8 mouse cellular contexts compared by ENCODE assay signal in the genomic region with DNA sequence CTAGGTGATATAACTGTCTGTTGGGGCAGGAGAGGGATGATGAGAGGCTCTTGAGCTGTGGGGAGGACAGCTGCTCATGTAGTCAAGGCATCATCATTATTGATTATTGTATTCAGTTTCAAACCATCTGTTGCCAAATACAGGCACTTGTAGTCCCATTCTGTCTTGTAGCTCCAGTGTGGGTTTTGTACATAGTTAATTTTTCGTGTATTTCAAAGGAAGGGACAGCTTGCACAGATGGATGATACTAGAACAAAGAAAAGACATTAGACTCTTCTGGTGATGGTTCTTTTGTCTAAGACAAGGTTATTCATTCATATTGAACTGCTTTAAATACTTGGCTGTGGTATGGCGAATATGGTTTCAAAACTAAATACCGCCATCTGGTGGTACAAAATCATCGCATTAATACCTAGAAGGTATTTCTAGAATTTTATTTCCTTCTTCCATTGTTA.
A peak's percentile ranks its signal among the peaks of the same experiment; 100 is the strongest.
DNase-seq lines count a peak whose midpoint lies in the region; ATAC-seq lines count a peak whose summit lies in the region.
"Had no signal": no experiment of that assay in that cellular context is flagged by ENCODE, and none has a peak within 500 bp of the region (broad histone marks: within the 10 kb centered on the region; RNA-seq: fewer than 3 reads in every experiment).

No protein-coding gene starts in this region.

- WGBS in kidney, embryonic 15.5 days = 45% methylated on average over 4 of the region's 4 CpGs

- no peak overlapping the region for H3K27ac ChIP-seq in kidney, embryonic 15.5 days
- H3K27ac ChIP-seq: liver, embryonic 13.5 days had no signal

- ATAC-seq in kidney, embryonic 15.5 days (replicated peaks; ENCODE audit: low FRiP score) = no peak

- H3K36me3 ChIP-seq in kidney, embryonic 15.5 days = no peaks in the 10 kb centered on the region
- H3K36me3 ChIP-seq: liver, embryonic 13.5 days had no signal

- no peak overlapping the region for H3K9ac ChIP-seq in kidney, embryonic 15.5 days
- H3K9ac ChIP-seq: liver, embryonic 13.5 days had no signal

- DNase-seq in kidney, postnatal 14 days = peak; percentile 22
- DNase-seq in NIH3T3 (ENCODE audit: low read depth) = peak; percentile 86
- DNase-seq in embryo, embryonic 9.5 days (ENCODE audit: extremely low spot score) = peak; percentile 22
- peak; percentile 8 to 22 for DNase-seq in layer of hippocampus, adult 8-10 months (ENCODE audit: low spot score in 2 of 2)
- peak; percentile 87 for DNase-seq in retina, embryonic 14.5 days (ENCODE audit: low spot score)
- no peak for DNase-seq in urinary bladder, postnatal 14 days (ENCODE audit: low spot score)
- DNase-seq: liver, embryonic 13.5 days had no signal

- H3K27me3 ChIP-seq in kidney, embryonic 15.5 days = no peaks in the 10 kb centered on the region
- H3K27me3 ChIP-seq: liver, embryonic 13.5 days had no signal

- H3K4me1 ChIP-seq in kidney, embryonic 15.5 days = no peaks in the 10 kb centered on the region
- H3K4me1 ChIP-seq: liver, embryonic 13.5 days had no signal

- H3K4me2 ChIP-seq in kidney, embryonic 15.5 days = no peak overlapping the region
- H3K4me2 ChIP-seq: liver, embryonic 13.5 days had no signal

- no peaks in the 10 kb centered on the region for H3K9me3 ChIP-seq in kidney, embryonic 15.5 days (replicated peaks)
- H3K9me3 ChIP-seq: liver, embryonic 13.5 days had no signal

- no peak overlapping the region for H3K4me3 ChIP-seq in kidney, embryonic 15.5 days (replicated peaks)
- H3K4me3 ChIP-seq: liver, embryonic 13.5 days had no signal
